In genomic region chr9:9886210-9886609, GRCm38 (mm10) we compare ENCODE assay signal across 18 mouse cellular contexts.
A peak's percentile ranks its signal among the peaks of the same experiment; 100 is the strongest.
DNase-seq lines count a peak whose midpoint lies in the region; ATAC-seq lines count a peak whose summit lies in the region.
"Had no signal": no experiment of that assay in that cellular context is flagged by ENCODE, and none has a peak within 500 bp of the region (broad histone marks: within the 10 kb centered on the region; RNA-seq: fewer than 3 reads in every experiment).

No protein-coding gene starts in this region.

- intact Hi-C loops in heart, postnatal 25 days (cut with DNase I), result no loop called here

- no peaks in the 10 kb centered on the region for H3K9me3 ChIP-seq in kidney, embryonic 15.5 days (replicated peaks)
- H3K9me3 ChIP-seq in forebrain, embryonic 16.5 days (ENCODE audit: control insufficient read depth, low read length), result no peaks in the 10 kb centered on the region
- no peaks in the 10 kb centered on the region for H3K9me3 ChIP-seq in forebrain, embryonic 13.5 days (replicated peaks)
- H3K9me3 ChIP-seq: embryonic facial prominence, embryonic 13.5 days; limb, embryonic 12.5 days; liver, embryonic 13.5 days had no signal

- H3K27me3 ChIP-seq in kidney, embryonic 15.5 days, result no peaks in the 10 kb centered on the region
- H3K27me3 ChIP-seq in forebrain, embryonic 16.5 days (replicated peaks; ENCODE audit: control insufficient read depth, insufficient read depth, low read length), result no peaks in the 10 kb centered on the region
- no peaks in the 10 kb centered on the region for H3K27me3 ChIP-seq in forebrain, embryonic 13.5 days
- H3K27me3 ChIP-seq: embryonic facial prominence, embryonic 13.5 days; limb, embryonic 12.5 days; liver, embryonic 13.5 days had no signal

- peak; percentile 39 to 65 for DNase-seq in heart, adult 18-20 months
- DNase-seq in heart, postnatal 25 days (ENCODE audit: low spot score), result no peak
- DNase-seq in kidney, postnatal 14 days, result peak; percentile 2
- peak; percentile 1 for DNase-seq in 3134 (ENCODE audit: extremely low read depth, insufficient read length, low spot score)
- peak; percentile 25 for DNase-seq in adrenal gland, postnatal 10 days
- DNase-seq: cerebellum, adult 8-10 months; gastrocnemius, adult 2 months; layer of hippocampus, adult 9-11 months; liver, embryonic 13.5 days; spleen, adult 18-20 months; thymus, adult 18-20 months had no signal

- 0 out of 2 replicates have a peak, but pooled peaks cover 3% of the 10 kb centered on the region for H3K4me1 ChIP-seq in kidney, embryonic 15.5 days
- H3K4me1 ChIP-seq in forebrain, embryonic 16.5 days (replicated peaks; ENCODE audit: control insufficient read depth, insufficient read depth, low read length), result no peaks in the 10 kb centered on the region
- H3K4me1 ChIP-seq in forebrain, embryonic 13.5 days, result no peaks in the 10 kb centered on the region
- H3K4me1 ChIP-seq: embryonic facial prominence, embryonic 13.5 days; limb, embryonic 12.5 days; liver, embryonic 13.5 days had no signal

- no peak for ATAC-seq in kidney, embryonic 15.5 days (replicated peaks; ENCODE audit: low FRiP score)
- no peak for ATAC-seq in forebrain, embryonic 16.5 days
- ATAC-seq in forebrain, embryonic 13.5 days, result no peak
- ATAC-seq: hindbrain, embryonic 16.5 days; intestine, postnatal 0 days had no signal

- no peak overlapping the region for H3K9ac ChIP-seq in kidney, embryonic 15.5 days
- H3K9ac ChIP-seq in forebrain, embryonic 16.5 days (replicated peaks; ENCODE audit: low read depth, low read length), result no peak overlapping the region
- H3K9ac ChIP-seq in forebrain, embryonic 13.5 days, result no peak overlapping the region
- H3K9ac ChIP-seq: embryonic facial prominence, embryonic 13.5 days; limb, embryonic 12.5 days; liver, embryonic 13.5 days had no signal

- H3K4me2 ChIP-seq in kidney, embryonic 15.5 days, result no peak overlapping the region
- no peak overlapping the region for H3K4me2 ChIP-seq in forebrain, embryonic 16.5 days (ENCODE audit: low read length)
- H3K4me2 ChIP-seq in forebrain, embryonic 13.5 days, result no peak overlapping the region
- H3K4me2 ChIP-seq: embryonic facial prominence, embryonic 13.5 days; limb, embryonic 12.5 days; liver, embryonic 13.5 days had no signal

- H3K27ac ChIP-seq in kidney, embryonic 15.5 days, result no peak overlapping the region
- H3K27ac ChIP-seq in forebrain, embryonic 16.5 days (ENCODE audit: low read length), result no peak overlapping the region
- no peak overlapping the region for H3K27ac ChIP-seq in forebrain, embryonic 13.5 days
- H3K27ac ChIP-seq: embryonic facial prominence, embryonic 13.5 days; gastrocnemius, adult 2 months; limb, embryonic 12.5 days; liver, embryonic 13.5 days had no signal

- no peaks in the 10 kb centered on the region for H3K36me3 ChIP-seq in kidney, embryonic 15.5 days
- H3K36me3 ChIP-seq in forebrain, embryonic 16.5 days (ENCODE audit: control insufficient read depth, insufficient read depth), result no peaks in the 10 kb centered on the region
- H3K36me3 ChIP-seq in forebrain, embryonic 13.5 days (ENCODE audit: poor library complexity, severe bottlenecking), result no peaks in the 10 kb centered on the region
- H3K36me3 ChIP-seq: embryonic facial prominence, embryonic 13.5 days; limb, embryonic 12.5 days; liver, embryonic 13.5 days had no signal

- WGBS in kidney, embryonic 15.5 days, result 68% methylated on average over 6 of the region's 6 CpGs
- 88% methylated on average over 6 of the region's 6 CpGs for WGBS in forebrain, embryonic 16.5 days
- 91% methylated on average over 6 of the region's 6 CpGs for WGBS in forebrain, embryonic 13.5 days

- no peak overlapping the region for H3K4me3 ChIP-seq in kidney, embryonic 15.5 days (replicated peaks)
- H3K4me3 ChIP-seq in forebrain, embryonic 16.5 days (replicated peaks; ENCODE audit: low read length), result no peak overlapping the region
- H3K4me3 ChIP-seq in forebrain, embryonic 13.5 days, result no peak overlapping the region
- H3K4me3 ChIP-seq: embryonic facial prominence, embryonic 13.5 days; gastrocnemius, adult 2 months; limb, embryonic 12.5 days; liver, embryonic 13.5 days had no signal
